Mouse (Mus musculus): ENCODE measurements around the gene Tfcp2l1. TPM values are rescaled to one million over a fixed set of nuclear protein-coding genes. Genes with fewer than 3 reads are reported as not detected.

Tfcp2l1 gene
- polyA plus RNA-seq, 1 experiment = 0.25 TPM

DNA sequence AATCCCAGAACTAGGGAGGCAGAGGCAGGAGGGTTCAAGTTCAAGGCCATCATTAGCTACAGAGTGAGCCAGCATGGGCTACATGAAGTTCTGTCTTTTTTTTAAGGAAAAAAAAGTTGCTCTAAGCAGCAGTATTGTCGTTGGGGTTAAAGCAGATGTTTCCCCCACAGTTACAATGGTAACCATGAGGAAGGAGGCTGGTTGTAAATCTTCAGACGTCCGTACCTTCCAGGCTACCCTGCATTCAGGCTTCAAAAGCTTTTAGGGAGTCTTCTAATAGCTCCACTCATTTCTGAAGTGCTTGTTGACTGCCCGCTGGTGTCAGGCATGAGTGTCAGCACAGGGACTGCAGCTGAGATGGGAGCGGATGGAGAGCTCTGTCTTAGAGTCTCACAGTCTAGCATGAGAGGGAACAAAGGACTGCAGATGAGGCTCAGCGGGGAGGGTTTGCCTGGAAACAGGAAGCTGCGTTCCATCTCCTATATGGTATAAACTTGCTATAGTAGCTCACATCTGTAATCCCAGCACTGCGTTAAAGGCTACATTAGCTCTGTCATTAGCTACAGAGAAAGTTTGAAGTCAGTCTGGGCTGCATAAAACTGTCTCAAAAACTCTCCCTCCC is 92.8 kb downstream of the Tfcp2l1 start:
- Histone ChIP-seq H3K4me1 (ENCODE audit: control insufficient read depth, insufficient read depth, low read length) (no peaks in the 10 kb centered on the region), H3K4me3 (ENCODE audit: insufficient read depth, low read length) (no peak overlapping the region), H3K27ac (ENCODE audit: insufficient read depth, low read length) (no peak overlapping the region)
- TF ChIP-seq POLR2A (IDR thresholded peaks at IDR 0.05; ENCODE audit: low read depth, low read length) (no peak), CTCF (IDR thresholded peaks at IDR 0.05; ENCODE audit: borderline replicate concordance, insufficient read depth, low read length) (no peak)

DNA sequence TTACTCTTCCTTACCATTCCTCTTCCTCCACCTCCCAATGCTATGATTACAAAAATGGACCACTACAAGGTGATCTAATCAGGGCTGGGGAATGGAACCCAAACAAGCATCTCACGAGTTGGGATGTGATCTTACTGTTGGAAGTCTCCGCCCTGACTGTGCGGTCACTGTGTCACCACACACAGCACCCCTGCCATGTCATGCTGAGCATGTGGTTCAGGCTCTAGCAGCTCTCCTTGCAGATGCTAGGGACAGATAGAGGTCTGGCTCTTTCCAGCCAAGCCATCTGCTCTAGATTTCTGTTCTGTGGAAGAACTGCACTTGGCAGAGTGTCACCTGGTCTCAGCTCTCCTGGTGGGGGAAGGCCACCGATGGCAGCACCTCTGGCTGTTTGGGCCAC is 99.3 kb downstream of the Tfcp2l1 start:
- TF ChIP-seq CTCF (IDR thresholded peaks at IDR 0.05; ENCODE audit: borderline replicate concordance, insufficient read depth, low read length) = no peak
- TF ChIP-seq POLR2A (IDR thresholded peaks at IDR 0.05; ENCODE audit: low read depth, low read length) = no peak
- H3K27ac ChIP-seq (ENCODE audit: insufficient read depth, low read length) = no peak overlapping the region
- no peaks in the 10 kb centered on the region for H3K4me1 ChIP-seq (ENCODE audit: control insufficient read depth, insufficient read depth, low read length)
- no peak overlapping the region for H3K4me3 ChIP-seq (ENCODE audit: insufficient read depth, low read length)

DNA sequence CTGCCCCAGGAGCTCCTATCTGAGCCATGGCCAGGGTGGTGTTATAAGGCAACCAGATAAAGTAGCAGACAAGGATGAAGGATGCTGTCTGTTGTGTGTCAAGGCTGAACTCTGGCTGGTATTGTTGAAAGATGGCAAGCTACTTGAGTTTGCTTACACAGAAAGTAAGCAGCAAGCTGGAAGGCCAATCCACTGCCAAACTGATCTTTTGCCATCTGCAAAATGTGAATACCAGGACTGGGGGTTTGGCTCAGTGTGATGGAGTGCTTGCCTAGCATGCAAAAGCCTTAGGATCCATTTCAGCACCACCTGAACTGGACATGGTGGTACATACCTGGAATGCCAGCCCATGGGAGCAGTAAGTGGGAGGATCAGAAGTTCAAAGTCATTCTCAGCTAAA is 101.1 kb downstream of the Tfcp2l1 start:
- TF ChIP-seq CTCF (IDR thresholded peaks at IDR 0.05; ENCODE audit: borderline replicate concordance, insufficient read depth, low read length) (no peak), POLR2A (IDR thresholded peaks at IDR 0.05; ENCODE audit: low read depth, low read length) (no peak)
- Histone ChIP-seq H3K27ac (ENCODE audit: insufficient read depth, low read length) (no peak overlapping the region), H3K4me1 (ENCODE audit: control insufficient read depth, insufficient read depth, low read length) (no peaks in the 10 kb centered on the region), H3K4me3 (ENCODE audit: insufficient read depth, low read length) (no peak overlapping the region)

Other genes starting within 250 kb of the Tfcp2l1 start
- gene Clasp1, start 238.9 kb upstream of the Tfcp2l1 start, polyA plus RNA-seq (2011; ENCODE audit: insufficient read length, low read depth, missing spikeins) = 80.3 and 86.3 TPM in 2 replicates